Mouse (Mus musculus): ENCODE measurements around the gene M6pr. TPM values are rescaled to one million over a fixed set of nuclear protein-coding genes. Genes with fewer than 3 reads are reported as not detected.
"Not testable (repeated sequence)": the region's sequence is repeated elsewhere in the genome, so short reads cannot be mapped to it uniquely, and the experiment has no call there.

Gene M6pr
- polyA plus RNA-seq, 1 experiment from 2014 or later = 121 TPM

DNA sequence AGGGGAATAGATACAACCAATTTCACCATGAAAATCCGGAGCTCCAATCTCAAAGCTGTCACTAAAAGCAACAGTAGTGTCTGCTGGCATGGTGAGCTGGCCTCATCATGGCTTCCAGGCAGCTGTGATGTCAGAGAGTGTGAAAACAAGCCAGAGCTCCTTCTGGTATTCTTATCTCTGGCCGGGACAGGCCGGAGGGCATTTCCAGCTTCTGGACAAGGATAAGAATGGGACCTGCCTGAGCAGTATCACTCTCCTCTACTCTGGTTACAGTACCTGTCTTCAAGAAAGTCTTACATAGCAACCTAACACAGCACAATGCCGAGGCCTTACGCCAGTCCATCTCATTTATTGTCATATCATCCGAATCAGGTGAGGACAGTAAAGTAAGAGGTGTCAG is 37.2 kb downstream of the M6pr start:
- no peaks in the 10 kb centered on the region for H3K27me3 ChIP-seq (replicated peaks)
- no peaks in the 10 kb centered on the region for H3K36me3 ChIP-seq
- ATAC-seq (ENCODE audit: insufficient read depth, low FRiP score, low read depth) = no peak

DNA sequence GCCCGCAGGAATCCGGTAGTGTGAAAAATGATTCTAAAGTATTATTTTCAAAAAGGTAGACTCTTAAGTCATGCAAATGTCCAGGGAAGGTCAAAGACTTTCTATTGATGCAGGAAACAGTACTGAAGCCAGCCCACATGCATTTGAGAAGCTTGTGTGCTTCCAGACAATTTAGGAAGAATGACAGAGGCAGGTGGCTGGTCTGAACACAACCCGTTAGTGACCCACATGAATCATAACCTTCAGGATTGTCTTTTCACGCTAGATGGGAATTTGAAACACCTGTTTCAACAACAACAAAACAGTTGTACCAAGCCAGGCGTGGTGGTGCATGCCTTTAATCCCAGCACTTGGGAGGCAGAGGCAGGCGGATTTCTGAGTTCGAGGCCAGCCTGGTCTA is 37.9 kb downstream of the M6pr start:
- no peak overlapping the region for H3K4me3 ChIP-seq (replicated peaks)
- no peaks in the 10 kb centered on the region for H3K36me3 ChIP-seq
- no peaks in the 10 kb centered on the region for H3K27me3 ChIP-seq (replicated peaks)
- no peak overlapping the region for H3K9ac ChIP-seq
- H3K9me3 ChIP-seq = no peaks in the 10 kb centered on the region
- H3K27ac ChIP-seq = no peak overlapping the region
- ATAC-seq (ENCODE audit: insufficient read depth, low FRiP score, low read depth) = no peak
- no peaks in the 10 kb centered on the region for H3K4me1 ChIP-seq
- WGBS = 81% methylated on average over 7 of the region's 7 CpGs
- no peak overlapping the region for H3K4me2 ChIP-seq

More for the DNA sequence above, 37.2 kb downstream of the M6pr start:
- no peak overlapping the region for H3K27ac ChIP-seq
- no peak overlapping the region for H3K4me3 ChIP-seq (replicated peaks)
- H3K4me1 ChIP-seq = 0 out of 2 replicates have a peak, but pooled peaks cover 2% of the 10 kb centered on the region
- no peak overlapping the region for H3K9ac ChIP-seq
- H3K9me3 ChIP-seq = no peaks in the 10 kb centered on the region
- no peak overlapping the region for H3K4me2 ChIP-seq
- 66% methylated on average over 6 of the region's 6 CpGs for WGBS

DNA sequence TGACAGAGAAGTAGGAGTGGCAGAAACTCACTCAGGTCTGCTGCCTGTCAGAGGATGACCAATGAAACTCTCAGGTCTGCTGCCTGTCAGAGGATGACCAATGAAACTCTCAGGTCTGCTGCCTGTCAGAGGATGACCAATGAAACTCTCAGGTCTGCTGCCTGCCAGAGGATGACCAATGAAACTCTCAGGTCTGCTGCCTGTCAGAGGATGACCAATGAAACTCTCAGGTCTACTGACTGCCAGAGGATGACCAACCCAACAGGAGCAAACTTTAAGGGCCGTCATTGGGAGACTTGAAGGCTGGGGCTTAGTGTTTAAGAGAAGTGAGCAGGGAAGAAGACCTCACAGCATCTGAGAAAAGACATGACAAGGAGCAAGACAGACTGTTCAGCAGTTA is 38.8 kb downstream of the M6pr start:
- H3K4me1 ChIP-seq; H3K9ac ChIP-seq; H3K27ac ChIP-seq; H3K4me3 ChIP-seq (replicated peaks); H3K36me3 ChIP-seq; H3K9me3 ChIP-seq; ATAC-seq (ENCODE audit: insufficient read depth, low FRiP score, low read depth); H3K27me3 ChIP-seq (replicated peaks); H3K4me2 ChIP-seq: not testable (repeated sequence)
- WGBS = 59% methylated on average over 1 of the region's 1 CpGs

DNA sequence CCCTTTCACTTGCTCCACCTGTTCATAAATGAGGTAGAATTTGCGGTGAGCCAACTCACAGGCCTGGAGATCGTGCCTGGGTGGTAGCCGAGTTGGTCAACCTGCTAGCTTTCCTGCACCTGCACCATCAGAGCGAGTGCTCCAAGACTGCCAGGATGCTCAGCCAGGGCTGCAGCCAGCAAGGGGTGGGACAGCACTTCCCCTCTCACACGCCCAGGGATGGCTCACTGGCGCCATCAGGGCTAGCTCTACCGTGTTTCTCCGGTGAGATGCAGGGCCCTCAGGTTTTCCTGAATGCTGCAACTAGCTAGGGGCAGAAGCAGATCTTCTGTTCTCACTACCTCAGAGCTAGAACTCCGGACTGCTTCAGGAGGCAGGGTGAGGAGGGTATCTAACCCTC is 47.4 kb downstream of the M6pr start:
- H3K27ac ChIP-seq = no peak overlapping the region
- no peak overlapping the region for H3K9ac ChIP-seq
- no peak overlapping the region for H3K4me2 ChIP-seq
- WGBS = 47% methylated on average over 9 of the region's 9 CpGs
- no peaks in the 10 kb centered on the region for H3K4me1 ChIP-seq
- no peaks in the 10 kb centered on the region for H3K9me3 ChIP-seq
- ATAC-seq (ENCODE audit: insufficient read depth, low FRiP score, low read depth) = no peak
- H3K36me3 ChIP-seq = no peaks in the 10 kb centered on the region
- H3K4me3 ChIP-seq (replicated peaks) = no peak overlapping the region
- H3K27me3 ChIP-seq (replicated peaks) = no peaks in the 10 kb centered on the region

DNA sequence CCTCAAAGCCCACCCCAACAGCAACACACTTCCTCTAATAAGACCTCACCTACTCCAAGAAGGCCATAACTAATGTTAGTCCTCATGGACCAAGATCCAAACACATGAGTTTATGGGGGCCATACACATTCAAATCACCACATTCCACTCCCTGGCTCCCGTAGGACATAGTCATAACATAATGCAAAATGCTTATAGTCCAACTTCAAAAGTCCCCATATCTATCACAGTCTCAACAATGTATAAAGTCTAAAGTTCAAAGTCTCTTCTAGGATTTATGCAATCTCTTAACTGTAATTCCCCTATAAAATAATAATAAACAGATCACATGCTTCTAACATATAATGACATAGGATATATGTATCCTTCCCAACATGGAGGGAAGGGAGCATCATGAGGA is 48.6 kb downstream of the M6pr start:
- Histone ChIP-seq H3K4me2 (no peak overlapping the region), H3K9me3 (no peaks in the 10 kb centered on the region), H3K4me1 (no peaks in the 10 kb centered on the region), H3K9ac (no peak overlapping the region), H3K27me3 (replicated peaks) (no peaks in the 10 kb centered on the region), H3K4me3 (replicated peaks) (no peak overlapping the region), H3K27ac (no peak overlapping the region), H3K36me3 (no peaks in the 10 kb centered on the region)
- 85% methylated on average over 1 of the region's 1 CpGs for WGBS
- no peak for ATAC-seq (ENCODE audit: insufficient read depth, low FRiP score, low read depth)

DNA sequence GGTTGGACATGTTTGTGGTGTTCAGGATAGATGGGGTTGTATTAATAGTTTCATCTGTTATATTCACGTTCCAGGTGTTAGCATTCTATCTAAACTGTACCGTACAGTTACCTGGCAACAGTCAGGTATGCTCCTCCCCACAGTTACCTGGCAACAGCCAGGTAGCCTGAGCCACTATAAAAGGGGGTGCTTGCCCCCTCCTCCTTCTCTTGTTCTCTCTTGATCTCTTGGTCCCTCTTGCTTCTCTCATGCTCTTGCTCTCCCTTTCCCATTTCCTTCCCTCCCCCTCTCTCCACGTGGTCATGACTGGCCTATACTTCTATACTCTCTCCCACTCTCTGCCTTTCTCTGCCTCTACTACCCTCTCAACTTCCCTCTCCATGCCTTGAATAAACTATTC is 57.2 kb downstream of the M6pr start:
- H3K4me3 ChIP-seq (replicated peaks) = no peak overlapping the region
- WGBS = 35% methylated on average over 3 of the region's 3 CpGs
- ATAC-seq (ENCODE audit: insufficient read depth, low FRiP score, low read depth) = no peak

DNA sequence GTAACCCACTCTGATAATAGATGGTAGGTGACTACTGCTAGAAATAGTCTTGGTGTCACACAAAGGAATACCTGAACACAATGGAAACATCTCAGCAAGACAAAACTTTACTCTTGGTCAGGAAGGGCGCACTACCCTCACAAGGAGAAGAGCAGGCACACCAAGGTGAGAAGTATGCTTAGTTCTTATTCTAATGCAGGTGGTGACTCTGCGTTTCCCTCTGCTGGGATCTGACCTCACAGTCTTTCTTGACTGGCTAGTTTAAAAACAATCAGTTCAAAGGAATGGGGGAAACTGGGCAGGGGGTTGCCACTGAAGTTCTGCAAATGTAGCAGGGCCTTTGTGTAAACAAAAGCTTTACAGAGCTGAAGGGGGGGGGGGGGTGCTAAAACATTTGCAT is 57.8 kb downstream of the M6pr start:
- H3K9ac ChIP-seq = no peak overlapping the region
- H3K27ac ChIP-seq = no peak overlapping the region
- WGBS = 46% methylated on average over 2 of the region's 2 CpGs
- no peak for ATAC-seq (ENCODE audit: insufficient read depth, low FRiP score, low read depth)
- no peak overlapping the region for H3K4me2 ChIP-seq
- H3K27me3 ChIP-seq (replicated peaks) = no peaks in the 10 kb centered on the region
- H3K4me1 ChIP-seq = no peaks in the 10 kb centered on the region
- H3K4me3 ChIP-seq (replicated peaks) = no peak overlapping the region
- no peaks in the 10 kb centered on the region for H3K9me3 ChIP-seq
- no peaks in the 10 kb centered on the region for H3K36me3 ChIP-seq

More for the DNA sequence above, 57.2 kb downstream of the M6pr start:
- no peaks in the 10 kb centered on the region for H3K4me1 ChIP-seq
- H3K27me3 ChIP-seq (replicated peaks) = no peaks in the 10 kb centered on the region
- H3K36me3 ChIP-seq = no peaks in the 10 kb centered on the region
- H3K9me3 ChIP-seq = no peaks in the 10 kb centered on the region
- H3K9ac ChIP-seq = no peak overlapping the region
- no peak overlapping the region for H3K4me2 ChIP-seq
- H3K27ac ChIP-seq = no peak overlapping the region

DNA sequence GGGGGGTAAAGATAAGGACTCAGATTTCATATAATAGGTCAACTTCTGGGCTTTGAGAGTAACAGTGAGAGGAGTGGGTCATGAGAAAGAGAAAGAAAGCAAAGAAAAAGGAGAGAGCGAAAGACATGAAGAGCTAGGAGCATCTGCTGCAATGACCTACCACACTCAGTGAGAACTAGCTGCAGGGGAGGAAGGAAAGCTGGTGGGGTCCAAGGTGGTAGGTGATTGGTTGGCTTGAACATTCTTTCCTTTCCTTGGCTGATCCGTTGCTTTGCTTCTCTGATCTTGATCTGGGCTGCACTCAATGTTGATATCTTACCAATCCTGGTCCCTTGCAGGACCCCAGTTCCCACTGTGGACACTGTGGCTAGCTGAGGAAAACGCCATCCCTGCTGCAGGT is 58.5 kb downstream of the M6pr start:
- Histone ChIP-seq H3K4me2 (no peak overlapping the region), H3K27ac (no peak overlapping the region), H3K27me3 (replicated peaks) (no peaks in the 10 kb centered on the region), H3K4me1 (no peaks in the 10 kb centered on the region), H3K36me3 (no peaks in the 10 kb centered on the region), H3K9ac (no peak overlapping the region), H3K4me3 (replicated peaks) (no peak overlapping the region), H3K9me3 (no peaks in the 10 kb centered on the region)
- ATAC-seq (ENCODE audit: insufficient read depth, low FRiP score, low read depth) = no peak
- WGBS = 40% methylated on average over 3 of the region's 3 CpGs

Other genes starting within 250 kb of the M6pr start
- not detected in 2 replicates for gene Klrg1, start 25.8 kb upstream of the M6pr start, polyA plus RNA-seq (2015; fragmentation: Nextera tagmentation; extraction: Ambion mirVana)
- gene Phc1, start 31.8 kb downstream of the M6pr start, polyA plus RNA-seq (2015; fragmentation: Nextera tagmentation; extraction: Ambion mirVana) = 12.8 and 13.2 TPM in 2 replicates
- 8.4 and 11.0 TPM in 2 replicates for gene Rimklb, start 190.0 kb downstream of the M6pr start, polyA plus RNA-seq (2015; fragmentation: Nextera tagmentation; extraction: Ambion mirVana)
- 41.8 and 50.3 TPM in 2 replicates for gene Mfap5, start 197.1 kb downstream of the M6pr start, polyA plus RNA-seq (2015; fragmentation: Nextera tagmentation; extraction: Ambion mirVana)
- 0.13 TPM in 1 of 2 replicates, not detected in the other for gene Aicda, start 245.1 kb downstream of the M6pr start, polyA plus RNA-seq (2015; fragmentation: Nextera tagmentation; extraction: Ambion mirVana)